Mouse (Mus musculus) thymus, adult 2 months (tissue): Measurements from ENCODE around the gene Trat1.

Experiments used
- CTCF ChIP-seq: fragments of 200-500 bp; IDR thresholded peaks from 2 replicates; pipeline ENCODE4 v1.5.1; 2012; ENCODE audit warnings: mild to moderate bottlenecking, control low read depth, low read length, moderate library complexity, borderline replicate concordance; ENCODE audit not compliant: control insufficient read depth, poor library complexity, insufficient read depth; ENCODE audit errors: extremely low read depth
- POLR2A ChIP-seq: fragments of 200-500 bp; IDR thresholded peaks from 2 replicates; pipeline ENCODE4 v1.6.1; 2012; ENCODE audit warnings: mild to moderate bottlenecking, low read length, control low read depth, moderate library complexity; ENCODE audit not compliant: control insufficient read depth, poor library complexity, insufficient read depth; ENCODE audit errors: extremely low read depth

DNA sequence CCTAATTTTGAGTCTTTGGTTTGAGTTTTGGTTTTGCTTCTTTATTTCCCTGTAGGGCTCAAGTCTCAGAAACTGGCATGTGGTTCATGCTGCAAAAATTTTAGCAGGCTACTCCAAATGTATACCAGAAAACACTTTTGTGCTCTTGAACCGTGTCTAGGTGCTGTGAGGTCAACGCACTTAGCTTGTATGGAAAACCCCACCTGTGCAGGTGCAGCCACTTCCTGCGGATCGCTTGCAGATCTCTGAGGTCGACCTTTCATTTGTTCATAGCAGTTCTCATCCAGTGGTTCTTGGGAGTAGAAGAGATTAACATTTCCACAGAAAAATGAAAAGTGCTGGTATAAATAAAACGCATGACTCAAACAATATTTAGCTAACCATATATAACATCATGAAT lies 31.8 kb downstream of the Trat1 start:
- TF ChIP-seq POLR2A = no peak
- no peak for TF ChIP-seq CTCF
